Mouse (Mus musculus): ENCODE measurements around the gene Haus5.

Gene Haus5

DNA sequence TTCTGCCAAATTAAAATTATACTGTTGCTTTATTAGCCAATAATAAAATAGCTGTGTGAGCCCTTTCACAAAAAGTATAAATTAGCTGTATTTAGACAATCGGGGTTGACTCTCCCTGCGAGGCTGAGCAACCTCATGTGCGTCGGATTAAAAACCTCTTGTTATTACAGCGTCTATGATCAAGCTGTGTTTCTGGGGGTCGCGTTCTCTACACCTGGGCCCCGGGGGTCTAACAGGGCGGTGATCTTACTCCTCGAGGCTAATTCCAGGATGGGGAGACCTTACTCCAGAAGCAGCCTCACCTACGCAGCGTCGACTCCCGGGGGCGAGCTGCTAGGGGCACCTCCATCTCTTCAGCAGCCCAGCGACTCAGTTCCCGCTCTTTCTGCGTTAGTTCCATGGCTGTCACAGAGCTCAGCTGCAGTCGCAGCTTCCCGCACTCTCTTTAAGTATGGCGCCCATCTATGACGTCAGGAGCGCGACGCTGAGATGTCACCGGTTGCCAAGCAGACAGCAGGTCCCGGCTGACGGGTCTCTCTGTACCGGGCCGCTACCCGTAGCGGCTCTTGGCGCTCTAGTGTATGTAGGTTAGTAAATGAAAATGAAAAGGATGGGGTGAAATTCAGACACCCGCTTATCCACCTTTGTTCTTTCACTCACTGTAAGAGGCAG is at the start of gene Haus5:
Gene Haus5, minus strand, starts transcription at position 466 of the 672 bp plus-strand sequence.
- DNase-seq = peak; percentile 94

DNA sequence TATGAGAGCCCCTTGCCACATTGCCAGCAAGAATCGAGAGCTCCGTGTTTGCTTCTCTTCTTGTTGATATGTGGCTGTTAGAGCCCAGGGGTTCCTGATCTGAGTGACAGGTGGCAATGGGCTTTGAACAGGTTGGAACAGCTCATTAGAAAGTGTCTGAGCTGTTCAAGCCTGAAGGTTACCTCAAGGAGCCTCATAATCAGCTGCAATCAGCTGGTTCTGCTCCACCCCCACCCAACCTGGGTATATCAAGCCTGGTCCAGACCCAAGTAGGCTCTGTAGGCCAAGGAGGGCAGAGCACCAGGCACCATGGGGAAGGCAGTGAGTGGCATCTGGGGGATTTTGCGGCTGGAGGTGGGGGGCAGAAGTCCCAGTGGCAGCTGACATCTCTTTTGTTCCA is 47.1 kb upstream of the Haus5 start, which contains the start of gene Atp4a:
Gene Atp4a, plus strand, starts transcription at position 268 of the 400 bp plus-strand sequence.
- DNase-seq = peak; percentile 23 to 55

DNA sequence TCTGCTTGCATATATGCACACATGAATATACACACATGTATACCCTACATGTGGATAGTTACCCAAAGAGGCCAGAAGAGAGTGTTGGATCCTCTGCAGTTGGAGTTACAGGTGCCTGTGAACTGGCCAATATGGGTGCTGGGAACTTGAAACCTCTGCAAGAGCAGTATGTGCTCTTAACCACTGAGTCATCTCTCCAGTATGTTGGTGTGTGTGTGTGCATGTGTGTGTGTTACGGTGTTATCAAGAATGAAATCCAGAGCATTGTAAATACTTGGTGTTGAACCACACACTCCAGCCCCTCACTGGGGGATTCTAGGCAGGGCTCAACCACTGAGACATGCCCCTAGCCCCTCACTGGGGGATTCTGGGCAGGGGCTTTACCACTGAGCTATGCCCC is 42.6 kb upstream of the Haus5 start:
- no peak for DNase-seq

DNA sequence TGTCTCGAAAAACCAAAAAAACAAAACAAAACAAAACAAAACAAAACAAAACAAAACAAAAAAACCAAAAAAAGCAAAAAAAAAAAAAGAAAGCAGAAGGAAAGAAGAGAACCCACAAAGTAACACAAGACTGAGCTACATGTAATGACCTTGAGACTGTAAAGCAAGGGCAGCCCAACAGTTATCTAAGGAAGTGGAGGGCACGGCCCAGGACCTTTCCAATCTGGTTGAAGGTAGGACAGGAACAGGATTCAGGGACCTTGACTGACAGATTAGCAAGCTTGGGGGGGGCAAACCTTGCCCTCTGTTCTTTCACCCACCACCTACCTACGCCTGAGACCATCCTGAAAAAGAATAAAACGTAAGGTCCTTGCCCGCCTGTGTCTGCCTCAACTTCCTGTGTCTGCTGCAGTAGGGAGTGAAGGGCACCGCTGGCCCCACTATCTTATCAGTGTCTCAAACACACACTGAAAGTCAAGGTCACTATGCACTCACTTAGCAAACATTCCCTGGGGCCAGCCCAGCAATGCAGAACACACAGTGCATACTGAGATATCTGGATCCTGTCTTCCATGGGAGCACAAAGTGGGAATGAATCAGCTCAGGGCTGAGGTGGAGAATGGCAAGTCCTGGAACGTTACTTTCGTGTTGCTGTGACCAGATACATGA is 41.6 kb upstream of the Haus5 start:
- no peak for DNase-seq

DNA sequence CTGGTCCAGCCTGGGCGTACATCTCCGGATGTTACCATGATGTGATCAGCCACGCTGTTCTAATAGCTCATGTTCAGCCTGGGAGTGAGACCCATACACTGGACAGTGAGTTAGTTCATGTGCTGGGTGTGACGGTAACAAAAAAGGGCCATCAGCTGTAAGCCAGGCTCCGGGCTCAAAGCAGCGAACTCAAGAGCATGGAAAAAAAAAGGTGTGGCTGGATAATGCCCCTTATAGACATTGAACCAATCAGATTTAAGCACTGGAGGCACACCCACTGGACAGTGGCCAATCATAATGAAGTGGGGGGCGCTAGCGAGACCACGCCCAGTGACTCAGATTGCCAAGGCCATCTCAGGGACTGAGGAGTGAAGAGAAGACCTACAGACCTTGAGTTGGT is 33.8 kb upstream of the Haus5 start, which contains the start of gene 2200002J24Rik:
Gene 2200002J24Rik, plus strand, starts transcription at position 338 of the 400 bp plus-strand sequence.
- no peak for DNase-seq

DNA sequence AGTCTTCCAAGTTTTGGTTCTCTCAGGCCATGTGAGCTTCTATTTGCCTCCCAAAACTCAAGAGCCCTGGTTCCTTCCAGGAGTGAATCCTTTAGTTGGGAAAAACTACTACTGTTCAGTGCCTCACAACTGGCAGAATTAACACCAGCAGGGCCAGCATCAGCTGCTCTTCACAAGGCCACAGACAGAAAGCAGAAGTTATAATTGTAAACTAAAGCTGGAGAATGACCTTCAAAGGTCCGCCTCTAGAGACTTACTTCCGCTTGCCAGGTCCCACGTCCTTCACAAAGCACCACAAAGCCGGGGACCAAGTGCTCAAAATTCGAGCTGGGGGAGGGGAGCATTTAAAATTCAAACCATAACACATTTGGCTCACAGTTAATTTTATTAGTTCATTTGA is 33.3 kb upstream of the Haus5 start:
- DNase-seq = no peak

DNA sequence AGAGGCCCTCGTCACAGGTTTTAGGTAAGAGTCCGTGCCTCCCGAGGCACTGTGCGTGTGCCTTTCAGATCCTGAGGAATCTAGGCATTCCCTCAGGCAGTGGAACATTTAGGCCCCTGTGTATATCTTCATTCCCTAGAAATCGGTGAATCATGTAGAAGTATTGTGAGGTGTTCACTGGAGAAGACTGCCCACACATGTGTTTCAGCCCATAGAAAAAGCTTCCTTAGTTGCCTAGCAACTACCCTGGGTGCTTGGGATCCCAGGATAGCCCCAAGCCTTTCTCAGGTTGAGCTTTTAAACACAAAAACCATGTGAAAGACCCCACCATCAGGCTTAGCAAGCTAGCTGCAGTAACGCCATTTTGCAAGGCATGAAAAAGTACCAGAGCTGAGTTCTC is 23.5 kb upstream of the Haus5 start:
- no peak for DNase-seq

DNA sequence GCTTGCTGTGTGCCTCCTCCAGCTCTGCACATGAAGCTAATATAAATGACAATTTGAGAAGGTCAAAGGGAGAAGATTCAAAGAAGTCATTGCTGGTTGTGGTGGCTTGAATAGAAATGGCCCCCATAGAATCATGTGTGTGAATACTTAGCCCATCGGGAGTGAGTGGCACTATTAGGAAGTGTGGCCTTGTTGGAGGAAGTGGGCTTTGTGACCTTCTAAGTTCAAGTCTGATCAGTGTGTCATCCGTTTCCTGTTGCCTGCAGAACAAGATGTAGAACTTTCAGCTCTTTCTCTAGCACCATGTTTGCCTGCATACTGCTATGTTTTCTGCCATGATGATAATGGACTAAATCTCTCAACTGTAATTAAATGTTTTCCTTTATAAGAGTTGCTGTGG is 18.6 kb upstream of the Haus5 start:
- no peak for DNase-seq

DNA sequence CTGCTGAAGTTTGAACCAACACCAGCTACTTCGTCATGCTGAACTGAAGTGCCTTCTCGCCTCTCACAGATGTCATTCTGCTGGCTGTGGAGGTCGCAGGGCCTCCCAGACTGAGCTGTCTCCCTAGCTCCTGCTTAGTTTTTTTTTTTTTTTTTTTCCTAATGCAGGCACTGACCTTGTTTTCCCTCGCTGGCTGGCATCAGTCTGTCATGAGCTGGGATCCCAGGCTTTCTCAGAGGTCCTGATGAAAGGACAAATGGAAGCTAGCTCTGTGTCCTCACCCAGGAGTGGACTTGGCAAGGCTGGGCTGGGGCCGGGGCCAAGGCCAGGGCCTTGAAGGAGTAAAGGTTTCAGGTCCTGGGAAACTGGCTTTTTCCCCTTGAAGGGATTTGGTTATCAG is 17.1 kb upstream of the Haus5 start:
- DNase-seq = no peak

DNA sequence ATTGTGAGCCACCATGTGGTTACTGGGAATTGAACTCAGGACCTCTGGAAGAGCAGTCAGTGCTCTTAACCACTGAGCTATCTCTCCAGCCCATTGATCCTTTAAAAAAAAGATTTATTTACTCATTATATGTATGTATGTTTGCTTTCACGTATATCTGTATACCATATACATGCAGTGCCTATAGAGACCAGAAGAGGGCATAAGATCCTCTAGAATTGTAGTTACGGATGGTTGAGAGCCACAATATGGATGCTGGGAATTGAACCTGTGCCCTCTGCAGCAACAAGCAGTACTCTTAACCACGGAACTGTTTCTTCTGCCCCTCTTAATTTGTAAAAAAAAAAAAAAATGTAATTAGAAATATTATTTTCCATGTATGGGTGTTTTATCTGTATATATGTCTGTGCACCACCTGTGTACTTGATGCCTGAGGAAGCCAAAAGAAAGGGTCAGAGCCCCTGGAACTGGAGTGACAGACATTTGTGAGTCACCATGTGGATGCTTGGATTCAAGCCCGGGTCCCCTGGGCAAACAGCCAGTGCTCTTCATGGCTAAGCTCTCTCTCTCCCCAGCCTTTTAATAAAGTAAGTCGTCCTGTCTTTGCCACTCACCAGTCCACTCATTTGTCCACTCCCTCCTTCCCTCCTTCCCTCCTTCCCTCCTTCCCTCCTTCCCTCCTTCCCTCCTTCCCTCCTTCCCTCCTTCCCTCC is 13.6 kb upstream of the Haus5 start:
- peak in 1 of 2 experiments; percentile 19 for DNase-seq

DNA sequence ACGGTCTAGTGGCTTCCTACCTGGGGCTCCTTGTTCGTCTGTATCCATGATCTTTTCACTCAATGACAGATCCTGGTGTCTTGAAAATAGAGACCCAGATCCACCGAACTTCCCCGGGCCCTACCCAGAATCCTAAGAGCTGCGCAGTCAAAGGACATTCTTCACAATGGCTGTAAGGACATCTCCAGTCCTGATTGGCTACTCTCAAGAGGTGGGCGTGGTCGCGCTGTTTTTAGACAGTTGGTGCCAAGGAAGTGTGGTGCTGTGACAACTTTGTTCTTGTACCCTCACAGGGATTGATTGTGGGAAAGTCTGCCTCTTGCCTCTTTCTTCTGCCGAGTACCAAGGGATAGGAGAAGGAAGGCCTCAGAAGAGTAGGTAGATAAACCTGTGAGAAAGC is 6.7 kb upstream of the Haus5 start, which contains the start of gene Pmis2:
Gene Pmis2, minus strand, starts transcription at position 126 of the 400 bp plus-strand sequence.
- DNase-seq = no peak

DNA sequence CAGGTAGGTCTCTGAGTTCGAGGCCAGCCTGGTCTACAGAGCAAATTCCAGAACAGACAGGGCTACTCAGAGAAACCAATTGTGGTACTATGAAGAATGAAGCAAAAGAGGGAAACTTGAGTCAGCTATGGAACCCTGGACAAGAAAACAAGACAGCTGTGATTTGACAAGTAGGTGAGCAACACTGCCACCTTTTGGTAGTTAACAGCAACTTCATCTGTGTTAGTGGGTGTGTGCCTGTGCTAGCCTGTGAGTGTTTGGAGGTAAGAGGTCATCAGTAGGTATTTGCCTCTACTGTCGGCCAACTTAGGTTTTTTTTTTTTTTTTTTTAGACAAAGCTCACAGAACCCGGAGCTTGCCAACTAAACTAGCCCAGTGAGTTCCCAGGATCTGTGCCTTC is 4.4 kb upstream of the Haus5 start:
- DNase-seq = peak in 1 of 2 experiments; percentile 16

DNA sequence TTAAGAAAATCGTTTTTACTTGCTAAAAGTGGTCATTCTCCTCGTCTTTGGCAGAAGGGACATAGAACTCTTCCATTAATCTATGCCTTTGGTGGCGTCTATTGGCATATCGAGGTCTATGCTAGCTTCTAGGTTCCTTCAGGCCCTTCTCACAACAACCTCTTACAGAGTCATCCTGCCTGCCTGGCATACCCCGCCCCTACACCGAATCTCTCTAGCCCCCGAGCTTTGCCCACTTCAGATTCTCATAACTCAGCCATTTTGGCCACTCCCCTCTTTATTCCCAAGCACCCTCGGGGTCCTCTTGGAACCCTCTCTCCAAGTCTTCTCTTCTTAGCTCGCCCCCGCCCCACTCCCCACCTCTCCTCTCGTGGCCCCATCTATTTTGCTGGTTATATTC is 527 bp upstream of the Haus5 start:
- DNase-seq = peak in 1 of 2 experiments; percentile 32

DNA sequence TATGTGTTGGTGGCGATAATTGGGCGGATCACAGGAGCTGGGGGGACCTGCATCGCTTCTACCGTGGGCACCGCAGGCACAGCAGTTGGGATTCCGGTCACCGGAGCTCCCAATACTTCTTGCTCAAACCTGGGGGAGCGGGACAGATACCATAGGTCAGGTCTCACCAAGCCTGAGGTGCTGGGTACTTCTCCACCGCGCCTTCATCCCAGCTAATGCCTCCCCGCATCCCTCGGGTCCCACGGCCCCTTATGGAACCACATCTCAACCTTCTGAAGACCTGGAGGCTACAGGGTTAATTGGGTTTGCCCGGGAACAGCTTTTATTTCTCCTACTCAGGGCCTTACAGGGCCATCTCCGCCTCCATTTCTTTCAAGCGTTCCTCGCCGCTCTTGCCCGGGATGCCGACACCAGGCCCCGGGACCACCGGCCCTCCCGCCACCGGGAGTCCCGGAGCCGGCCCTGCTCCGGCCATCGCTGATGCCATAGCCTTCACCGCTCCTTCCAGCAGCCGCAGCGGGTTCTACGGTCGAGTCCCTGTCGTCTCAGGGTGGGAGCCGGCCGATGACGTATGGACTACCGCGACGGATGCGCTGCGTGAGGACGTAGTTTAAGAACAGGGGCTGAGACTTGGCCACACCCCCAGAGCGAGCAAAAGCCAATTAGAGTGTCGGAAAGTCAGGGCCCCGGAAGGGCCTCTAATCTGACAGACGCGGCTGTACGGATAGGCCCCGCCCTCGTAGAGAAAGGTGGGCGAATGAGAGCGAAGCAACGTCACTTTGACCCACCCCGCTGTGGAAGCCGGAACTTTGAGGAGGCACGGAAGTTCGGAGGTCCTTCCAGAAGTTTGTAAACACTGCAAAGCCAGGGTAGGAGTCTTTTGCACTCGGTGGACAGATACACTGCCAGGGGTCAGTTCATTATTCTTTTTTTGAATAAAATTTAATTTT is 14.9 kb downstream of the Haus5 start, which contains the start of gene Rbm42:
Gene Rbm42, minus strand, starts transcription at position 727 of the 950 bp plus-strand sequence.
- peak; percentile 99 to 100 for DNase-seq

DNA sequence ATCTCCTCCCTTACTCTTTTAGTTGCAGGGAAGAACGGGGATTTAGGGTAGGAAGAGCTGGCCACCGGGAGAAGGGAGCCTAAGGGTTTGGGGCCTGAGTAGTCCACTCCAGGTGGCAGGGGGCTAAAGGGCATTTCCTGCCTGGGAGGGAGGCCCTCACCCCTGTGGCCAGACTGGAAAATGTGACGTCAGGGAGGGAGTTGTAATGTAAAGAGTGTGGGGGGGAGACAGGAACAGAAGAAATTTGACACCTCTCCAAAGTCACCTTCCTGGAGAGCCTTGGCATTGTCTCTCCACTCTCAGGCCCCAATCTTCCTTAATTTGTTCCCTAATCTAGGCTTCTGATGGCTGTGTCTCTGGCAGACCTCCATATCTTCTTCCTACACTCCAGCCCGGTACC is 25.7 kb downstream of the Haus5 start:
- DNase-seq = no peak

DNA sequence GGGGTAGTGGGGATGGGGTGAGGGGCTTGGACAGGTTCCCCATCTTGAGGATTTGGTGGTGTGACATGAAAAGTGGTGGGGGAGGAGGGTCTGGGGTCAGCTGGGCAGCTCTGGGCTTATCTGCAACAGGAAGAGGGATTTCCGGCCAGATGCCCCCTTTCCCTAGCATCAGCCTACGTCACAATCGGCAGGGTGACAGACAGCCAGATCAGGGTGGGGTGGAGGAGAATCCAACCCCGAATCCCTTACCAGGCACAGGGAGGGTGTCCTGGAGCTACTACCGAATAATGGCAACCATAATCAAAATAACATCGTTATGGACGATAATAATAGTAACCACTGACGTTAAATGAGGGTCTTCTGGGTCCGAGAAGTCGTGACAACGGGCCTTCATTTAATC is 28.4 kb downstream of the Haus5 start:
- no peak for DNase-seq

DNA sequence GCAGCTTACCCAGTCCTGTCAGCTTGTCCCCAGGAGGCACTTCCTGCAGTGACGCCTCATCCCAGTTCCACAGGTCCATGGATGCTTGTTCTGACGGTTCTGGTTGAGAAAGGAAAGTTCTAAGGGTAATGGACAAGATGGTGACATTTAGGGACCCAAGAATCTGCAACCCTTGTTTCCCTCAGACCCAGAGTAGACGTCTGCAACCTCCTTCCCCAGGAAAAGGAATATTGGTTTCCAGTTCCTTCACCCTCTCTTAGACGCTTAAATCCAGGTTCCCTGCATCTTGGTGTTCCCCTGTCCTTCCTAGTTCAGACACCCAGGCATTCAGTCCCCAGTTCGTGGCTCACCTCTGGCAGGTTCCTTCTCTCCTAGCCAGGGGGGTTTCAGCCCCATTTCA is 29.0 kb downstream of the Haus5 start, which contains the start of gene Etv2:
Gene Etv2, minus strand, starts transcription at position 101 of the 400 bp plus-strand sequence.
- DNase-seq = no peak

DNA sequence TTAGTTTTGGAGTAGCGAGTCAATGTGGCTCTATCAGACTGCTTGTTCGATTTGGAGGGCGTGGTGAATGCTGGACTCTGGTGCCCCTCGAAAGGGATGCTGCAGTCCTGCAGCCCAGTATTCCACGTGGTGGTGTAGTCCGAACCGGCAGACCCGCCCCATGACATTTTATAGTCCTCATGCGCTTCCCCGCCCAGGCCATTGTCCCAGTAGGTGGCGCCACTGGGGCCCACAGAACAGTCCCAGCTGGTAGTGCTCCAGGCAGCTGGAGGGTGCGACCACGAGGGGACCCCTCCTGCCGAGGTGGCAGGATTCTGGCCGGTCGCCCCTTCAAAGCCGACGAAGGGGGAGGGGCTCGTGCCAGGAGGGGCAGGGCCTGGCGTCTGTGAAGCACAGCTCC is 30.2 kb downstream of the Haus5 start:
- DNase-seq = peak; percentile 56 to 57

DNA sequence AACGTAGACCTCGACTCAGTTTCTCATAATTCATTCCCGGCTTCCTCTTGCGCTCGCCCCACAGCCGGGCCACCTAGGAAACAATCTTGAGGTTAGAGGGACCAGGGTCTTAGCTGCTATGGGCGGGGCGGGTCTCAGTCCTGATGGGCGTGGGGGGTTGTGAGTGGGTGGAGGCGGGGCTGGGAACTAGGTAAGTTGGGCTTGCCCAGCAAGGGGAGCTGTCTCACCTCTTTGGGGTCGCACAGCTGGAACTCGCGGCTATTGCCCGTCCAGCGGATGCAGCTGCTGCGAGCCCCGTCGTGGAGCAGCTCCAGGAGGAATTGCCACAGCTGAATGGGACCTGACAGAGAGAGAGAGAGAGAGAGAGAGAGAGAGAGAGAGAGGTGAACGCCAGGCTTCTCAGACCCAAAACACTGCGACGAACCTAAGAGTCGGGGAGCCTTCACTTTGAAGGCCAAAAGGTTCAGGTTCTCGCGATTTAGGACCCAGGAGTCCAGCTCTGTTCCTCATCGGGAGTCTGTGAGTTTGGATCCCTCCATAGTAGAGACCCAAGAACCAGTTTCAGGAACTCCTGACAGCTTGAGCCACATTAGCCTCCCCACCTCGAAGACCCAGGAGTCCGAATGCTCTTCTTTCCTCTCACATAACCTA is 30.9 kb downstream of the Haus5 start:
- DNase-seq = no peak

DNA sequence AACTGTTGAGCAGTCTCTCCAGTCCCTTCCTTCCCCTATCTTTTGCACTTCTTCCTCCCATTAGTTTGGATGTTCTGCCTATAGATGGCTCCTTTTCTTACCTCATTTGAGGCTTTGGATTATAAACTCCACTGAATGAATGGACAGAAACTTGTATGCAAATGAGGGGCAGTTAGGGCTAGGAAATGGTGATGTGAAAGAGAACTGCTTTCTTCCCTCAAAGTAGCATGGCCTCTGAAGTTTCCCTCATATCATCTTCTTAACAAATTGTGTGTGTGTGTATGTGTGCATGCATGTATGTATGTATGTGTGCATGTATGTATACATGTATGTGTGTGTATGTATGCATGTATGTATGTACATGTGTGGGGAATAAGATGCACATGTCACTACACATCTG is 35.8 kb downstream of the Haus5 start:
- DNase-seq = no peak

DNA sequence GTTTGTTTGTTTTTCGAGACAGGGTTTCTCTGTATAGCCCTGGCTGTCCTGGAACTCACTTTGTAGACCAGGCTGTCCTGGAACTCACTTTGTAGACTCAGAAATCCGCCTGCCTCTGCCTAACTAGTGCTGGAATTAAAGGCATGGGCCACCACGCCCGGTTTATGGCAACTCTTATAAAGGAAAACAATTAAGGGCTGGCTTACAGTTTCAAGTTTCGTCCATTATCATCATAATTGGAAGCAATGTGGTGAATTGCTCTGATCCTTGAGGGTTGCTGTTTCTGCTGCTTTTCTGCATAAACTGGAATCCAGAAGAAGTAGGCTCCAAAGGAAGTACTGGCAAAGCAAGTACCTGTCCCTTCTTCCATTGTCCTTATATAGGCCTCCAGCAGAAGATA is 38.1 kb downstream of the Haus5 start:
- no peak for DNase-seq
